8 mouse cellular contexts compared by ENCODE assay signal in the genomic region with DNA sequence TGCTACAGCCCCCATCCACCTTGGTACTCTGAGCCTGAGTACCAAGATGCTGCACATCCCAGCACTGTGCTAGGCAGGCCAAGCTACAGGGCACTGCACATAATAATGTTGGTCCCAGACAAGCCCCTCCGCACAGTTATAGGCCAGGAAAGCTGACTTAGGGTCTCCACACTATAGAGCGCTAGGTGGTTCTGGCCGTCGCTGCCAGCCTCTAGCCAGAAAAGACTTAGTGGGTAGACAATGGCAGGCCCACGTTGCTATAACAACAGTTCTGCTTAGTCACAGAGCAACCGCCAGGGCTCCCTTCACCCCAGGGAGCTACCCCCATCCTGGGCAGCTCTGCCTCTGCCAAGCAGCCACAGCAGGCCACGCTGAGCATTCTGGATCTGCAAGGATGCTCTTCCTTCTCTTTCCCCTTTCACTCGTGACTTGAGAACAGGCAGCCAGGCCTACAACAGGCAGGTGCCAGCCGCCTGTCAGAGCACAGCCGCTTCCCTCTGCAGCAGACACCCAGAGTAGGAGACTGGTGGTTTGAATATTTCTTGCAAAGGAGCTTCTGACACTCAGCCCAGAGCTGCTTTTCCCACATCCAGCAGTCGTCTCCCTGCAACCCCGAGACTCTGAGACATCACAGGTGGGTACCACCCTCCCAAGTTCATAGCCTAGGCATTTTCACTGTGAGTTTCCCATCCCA.
A peak's percentile ranks its signal among the peaks of the same experiment; 100 is the strongest.
DNase-seq lines count a peak whose midpoint lies in the region; ATAC-seq and TF ChIP-seq lines count a peak whose summit lies in the region.
"Not testable (repeated sequence)": the region's sequence is repeated elsewhere in the genome, so short reads cannot be mapped to it uniquely, and the experiment has no call there.

No protein-coding gene starts in this region.

- TF ChIP-seq EP300 in stomach, postnatal 0 days (optimal IDR thresholded peaks at IDR 0.05), result not testable (repeated sequence)

- ATAC-seq in embryonic facial prominence, embryonic 15.5 days (ENCODE audit: insufficient number of reproducible peaks, low FRiP score, low TSS enrichment, low read depth), result peak; percentile 57; the same call in 1 of the 2 replicates
- ATAC-seq in forebrain, embryonic 14.5 days, result peak; percentile 84
- ATAC-seq in granulocyte monocyte progenitor cell, adult 5-6 weeks (replicated peaks; ENCODE audit: poor library complexity, severe bottlenecking), result peak; percentile 53
- peak; percentile 84 for ATAC-seq in hindbrain, embryonic 14.5 days (ENCODE audit: low FRiP score)
- peak; percentile 55 for ATAC-seq in megakaryocyte, adult 5-6 weeks (ENCODE audit: poor library complexity, severe bottlenecking)
- peak; percentile 89 for ATAC-seq in midbrain, embryonic 13.5 days
- ATAC-seq in neural tube, embryonic 11.5 days (ENCODE audit: insufficient read depth, low FRiP score, low TSS enrichment), result peak; percentile 38; the same call in 1 of the 2 replicates
- 0 out of 2 replicates have a peak, but pooled peaks have one; percentile 32 for ATAC-seq in stomach, postnatal 0 days (ENCODE audit: low FRiP score, low TSS enrichment)

- not testable (repeated sequence) for H3K27me3 ChIP-seq in embryonic facial prominence, embryonic 15.5 days; forebrain, embryonic 14.5 days (replicated peaks; ENCODE audit: control insufficient read depth, insufficient read depth, low read length); hindbrain, embryonic 14.5 days (ENCODE audit: control insufficient read depth, insufficient read depth, low read length); midbrain, embryonic 13.5 days; neural tube, embryonic 11.5 days (ENCODE audit: control insufficient read depth, insufficient read depth, low read length); stomach, postnatal 0 days (ENCODE audit: control insufficient read depth, insufficient read depth, low read length)

- not testable (repeated sequence) for H3K4me1 ChIP-seq in embryonic facial prominence, embryonic 15.5 days; forebrain, embryonic 14.5 days (ENCODE audit: control insufficient read depth, insufficient read depth, low read length); hindbrain, embryonic 14.5 days (replicated peaks; ENCODE audit: control insufficient read depth, insufficient read depth, low read length); midbrain, embryonic 13.5 days (replicated peaks); neural tube, embryonic 11.5 days (ENCODE audit: control insufficient read depth, insufficient read depth, low read length); stomach, postnatal 0 days (replicated peaks; ENCODE audit: control insufficient read depth, insufficient read depth)

- TF ChIP-seq CTCF in stomach, postnatal 0 days (IDR thresholded peaks at IDR 0.05; ENCODE audit: low read depth), result not testable (repeated sequence)

- not testable (repeated sequence) for H3K27ac ChIP-seq in embryonic facial prominence, embryonic 15.5 days (replicated peaks); forebrain, embryonic 14.5 days (ENCODE audit: low read depth, low read length); hindbrain, embryonic 14.5 days; midbrain, embryonic 13.5 days; neural tube, embryonic 11.5 days (ENCODE audit: low read depth, low read length); stomach, postnatal 0 days (replicated peaks)

- not testable (repeated sequence) for H3K4me3 ChIP-seq in embryonic facial prominence, embryonic 15.5 days (replicated peaks); forebrain, embryonic 14.5 days (ENCODE audit: low read depth, low read length); hindbrain, embryonic 14.5 days (replicated peaks; ENCODE audit: low read length); midbrain, embryonic 13.5 days (replicated peaks); neural tube, embryonic 11.5 days (ENCODE audit: low read depth, low read length); stomach, postnatal 0 days (ENCODE audit: low read depth, low read length)

- no CpG with 5 or more reads among the region's 12 CpGs for WGBS in embryonic facial prominence, embryonic 15.5 days
- no CpG with 5 or more reads among the region's 12 CpGs for WGBS in forebrain, embryonic 14.5 days
- WGBS in hindbrain, embryonic 14.5 days, result no CpG with 5 or more reads among the region's 12 CpGs
- WGBS in midbrain, embryonic 13.5 days, result no CpG with 5 or more reads among the region's 12 CpGs
- WGBS in neural tube, embryonic 11.5 days, result no CpG with 5 or more reads among the region's 12 CpGs
- WGBS in stomach, postnatal 0 days, result no CpG with 5 or more reads among the region's 12 CpGs

- not testable (repeated sequence) for H3K9me3 ChIP-seq in embryonic facial prominence, embryonic 15.5 days (replicated peaks); forebrain, embryonic 14.5 days (replicated peaks; ENCODE audit: control insufficient read depth, low read length); hindbrain, embryonic 14.5 days (ENCODE audit: control insufficient read depth, low read length); midbrain, embryonic 13.5 days; neural tube, embryonic 11.5 days (ENCODE audit: control insufficient read depth, low read length); stomach, postnatal 0 days (ENCODE audit: control insufficient read depth, low read length)

- H3K4me2 ChIP-seq in embryonic facial prominence, embryonic 15.5 days (replicated peaks); forebrain, embryonic 14.5 days (ENCODE audit: low read length); hindbrain, embryonic 14.5 days (replicated peaks); midbrain, embryonic 13.5 days (replicated peaks); neural tube, embryonic 11.5 days (ENCODE audit: low read depth); stomach, postnatal 0 days (replicated peaks; ENCODE audit: low read depth): not testable (repeated sequence)

- DNase-seq in forebrain, embryonic 14.5 days (ENCODE audit: low spot score); hindbrain, embryonic 14.5 days (ENCODE audit: low spot score); neural tube, embryonic 11.5 days (ENCODE audit: low spot score); stomach, postnatal 0 days (ENCODE audit: low spot score): not testable (repeated sequence)

- not testable (repeated sequence) for H3K36me3 ChIP-seq in embryonic facial prominence, embryonic 15.5 days; forebrain, embryonic 14.5 days (ENCODE audit: control insufficient read depth, insufficient read depth, low read length); hindbrain, embryonic 14.5 days (replicated peaks; ENCODE audit: control insufficient read depth, insufficient read depth); midbrain, embryonic 13.5 days; neural tube, embryonic 11.5 days (ENCODE audit: control insufficient read depth, insufficient read depth, low read length); stomach, postnatal 0 days (ENCODE audit: control insufficient read depth, insufficient read depth, low read length)

- not testable (repeated sequence) for H3K9ac ChIP-seq in embryonic facial prominence, embryonic 15.5 days; forebrain, embryonic 14.5 days (ENCODE audit: low read length); hindbrain, embryonic 14.5 days; midbrain, embryonic 13.5 days (replicated peaks); neural tube, embryonic 11.5 days (ENCODE audit: low read length); stomach, postnatal 0 days (ENCODE audit: low read length)

Comparison
In these comparisons a context has a peak if more than half of its experiments do, and no peak if none do; other contexts are left out.
1. ATAC-seq: peak in every context shown above with its lines; median percentile 89 in midbrain, embryonic 13.5 days; 84 in forebrain, embryonic 14.5 days; 84 in hindbrain, embryonic 14.5 days; 57 in embryonic facial prominence, embryonic 15.5 days; 55 in megakaryocyte, adult 5-6 weeks; 53 in granulocyte monocyte progenitor cell, adult 5-6 weeks; 38 in neural tube, embryonic 11.5 days; 32 in stomach, postnatal 0 days.